Mouse (Mus musculus) B cell, adult 67 days (primary cell): ENCODE data around the gene Prr22. TPM values are rescaled to one million over a fixed set of nuclear protein-coding genes. Genes with fewer than 3 reads are reported as not detected.

ENCODE experiments used
- total RNA-seq, 2 experiments: library from RNA; stranded (reverse); gene quantifications; 4 replicates each; pipeline ENCODE4 v1.2.4; 2023

Gene Prr22
- 1 to 10 TPM in 1 of 2 experiments, under 1 TPM in 1; 0.65 to 1.7 TPM for total RNA-seq

DNA sequence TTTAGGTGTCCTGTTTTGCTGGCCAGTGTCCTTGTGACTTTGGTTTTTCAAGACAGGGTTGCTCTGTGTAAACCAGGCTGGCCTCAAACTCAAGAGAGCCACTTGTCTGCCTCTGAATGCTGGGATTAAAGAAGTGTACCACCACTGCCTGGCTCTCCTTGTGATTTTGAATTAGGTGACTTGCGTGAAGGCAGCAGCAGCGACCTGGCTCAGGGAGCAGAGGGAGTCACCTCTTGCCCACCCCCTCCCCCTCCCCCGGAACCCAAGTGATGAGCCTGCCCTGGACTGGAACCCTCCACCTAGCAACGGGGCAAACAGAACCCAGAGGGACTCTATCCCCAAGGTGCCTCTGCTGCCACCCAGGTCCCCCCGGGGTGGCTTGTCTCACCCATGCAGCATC is at the start of gene Prr22:
TSS of gene Prr22 (plus strand) at position 301 of the 400 bp plus-strand sequence.

DNA sequence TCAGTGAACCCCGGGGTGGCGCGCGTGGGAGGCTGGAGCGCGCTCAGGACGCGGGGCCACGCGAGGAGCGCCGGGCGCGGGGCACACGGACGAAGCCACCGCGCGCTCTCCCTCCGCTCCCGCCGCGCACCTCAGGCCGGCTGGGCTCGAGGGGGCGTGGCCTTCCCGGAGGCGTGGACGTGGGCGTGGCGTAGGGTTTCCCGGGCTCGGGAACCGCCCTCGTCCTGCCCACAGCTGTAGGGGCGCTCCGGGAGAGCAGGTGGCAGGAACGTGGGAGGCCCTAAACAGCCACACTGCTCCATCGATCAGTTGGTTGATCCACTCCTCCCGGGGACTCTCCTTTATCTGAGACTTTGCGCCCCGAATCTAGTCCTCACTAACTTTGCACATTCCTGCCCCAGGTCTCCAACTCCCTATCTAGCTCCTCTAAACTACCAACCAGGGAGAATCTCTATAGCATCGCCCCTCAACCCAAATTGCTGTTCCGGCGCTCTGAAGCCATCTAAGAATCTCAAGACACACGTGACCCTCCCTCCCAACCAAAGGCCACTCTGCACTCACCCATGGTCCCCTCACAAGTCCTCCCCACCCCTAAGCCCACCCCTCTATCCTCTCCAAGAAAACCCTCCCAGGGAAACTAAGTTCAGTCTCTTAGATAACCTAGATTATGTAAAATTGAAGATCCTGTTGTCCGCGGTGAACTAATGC is 12.5 kb upstream of the Prr22 start, which contains the start of gene Nrtn:
TSS of gene Nrtn (minus strand) at position 115 of the 708 bp plus-strand sequence.

DNA sequence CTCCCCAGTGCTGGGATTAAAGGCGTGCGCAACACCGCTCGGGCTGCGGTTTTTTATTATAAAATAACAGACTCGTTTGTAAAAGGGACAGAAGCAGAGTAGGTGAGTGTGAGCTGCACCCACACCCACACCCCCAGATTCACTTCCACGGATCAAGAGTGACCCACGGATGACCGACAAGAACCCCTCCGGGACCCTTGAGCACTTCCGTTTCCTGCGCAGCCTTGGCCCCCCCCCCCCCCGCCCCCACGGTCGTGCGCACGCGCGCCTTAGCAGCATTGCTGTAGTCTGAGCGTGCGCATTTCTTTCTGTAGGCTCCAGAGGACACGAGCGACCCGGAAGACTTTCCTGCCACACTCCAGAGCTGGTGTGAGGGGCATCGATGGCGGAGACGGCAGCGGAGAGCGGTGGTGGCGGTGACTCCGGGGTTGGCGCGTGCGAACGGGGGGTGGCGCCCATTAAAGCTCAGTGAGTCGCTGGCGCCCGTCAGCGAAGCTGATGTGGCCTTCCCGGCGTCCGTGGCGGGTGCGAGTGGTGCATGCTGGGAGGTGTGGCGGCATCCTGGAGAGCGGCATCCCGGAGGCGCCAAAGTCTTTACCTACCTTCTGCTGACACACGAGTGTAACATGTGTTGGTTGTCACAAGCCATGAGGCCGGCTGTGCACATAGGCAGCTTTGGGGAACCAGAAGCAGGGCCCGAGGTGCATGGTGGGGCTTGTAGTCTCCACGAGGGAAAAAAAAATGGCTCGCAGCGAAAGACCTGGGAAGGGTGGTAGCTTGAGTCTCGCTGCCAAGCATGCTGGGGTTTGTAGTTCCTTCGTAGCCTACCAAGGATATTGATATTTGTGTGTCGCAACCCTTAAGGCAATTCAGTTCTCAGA is 5.3 kb upstream of the Prr22 start, which contains the start of gene Dus3l:
TSS of gene Dus3l (plus strand) at position 284 of the 881 bp plus-strand sequence.

Other genes with a start within 250 kb of the Prr22 start
- gene Gm20219, start 215.9 kb upstream of the Prr22 start, total RNA-seq: 10 to 100 TPM; 12.4 to 13.1 TPM
- gene Safb2, start 185.7 kb upstream of the Prr22 start, total RNA-seq: 100 to 1,000 TPM; 496 to 594 TPM
- 100 to 1,000 TPM; 265 to 320 TPM for gene Safb, start 185.4 kb upstream of the Prr22 start, total RNA-seq
- 100 to 1,000 TPM in 1 of 2 experiments, 10 to 100 TPM in 1; 91.5 to 106 TPM for gene 2410015M20Rik, start 160.5 kb upstream of the Prr22 start, total RNA-seq
- gene Rpl36, start 156.8 kb upstream of the Prr22 start, total RNA-seq: 1,000 to 10,000 TPM; 1,417 to 1,463 TPM
- 10 to 100 TPM; 51.5 to 54.6 TPM for gene Lonp1, start 143.4 kb upstream of the Prr22 start, total RNA-seq
- gene Catsperd, start 142.1 kb upstream of the Prr22 start, total RNA-seq: under 1 TPM in 1 of 2 experiments, not detected in 1; 0.49 TPM
- gene Ranbp3, start 97.0 kb upstream of the Prr22 start, total RNA-seq: 100 to 1,000 TPM; 108 to 112 TPM
- 10 to 100 TPM; 62.9 to 66.3 TPM for gene Ndufa11, start 52.5 kb upstream of the Prr22 start, total RNA-seq
- gene Vmac, start 52.2 kb upstream of the Prr22 start, total RNA-seq: 10 to 100 TPM; 11.7 to 14.8 TPM
- gene Nrtn, start 12.7 kb upstream of the Prr22 start, total RNA-seq: not detected
- gene Dus3l, start 5.5 kb upstream of the Prr22 start, total RNA-seq: 10 to 100 TPM; 83.2 to 86.6 TPM
- 10 to 100 TPM in 1 of 2 experiments, 1 to 10 TPM in 1; 7.3 to 12.0 TPM for gene Rfx2, start 60.8 kb downstream of the Prr22 start, total RNA-seq
- not detected for gene Acsbg2, start 104.2 kb downstream of the Prr22 start, total RNA-seq
- gene 1700061G19Rik, start 105.2 kb downstream of the Prr22 start, total RNA-seq: not detected
- 10 to 100 TPM; 37.1 to 41.8 TPM for gene Mllt1, start 165.2 kb downstream of the Prr22 start, total RNA-seq
- gene Acer1, start 211.9 kb downstream of the Prr22 start, total RNA-seq: not detected
- gene Clpp, start 220.1 kb downstream of the Prr22 start, total RNA-seq: 10 to 100 TPM; 34.6 to 38.3 TPM
- gene Alkbh7, start 227.1 kb downstream of the Prr22 start, total RNA-seq: 10 to 100 TPM; 15.6 to 22.2 TPM
- not detected for gene Pspn, start 229.8 kb downstream of the Prr22 start, total RNA-seq
- gene Gtf2f1, start 241.0 kb downstream of the Prr22 start, total RNA-seq: 10 to 100 TPM; 45.6 to 53.8 TPM
- not detected for gene Gm17949, start 241.2 kb downstream of the Prr22 start, total RNA-seq